Mouse (Mus musculus): ENCODE data around the gene Sipa1l1. TPM values are rescaled to one million over a fixed set of nuclear protein-coding genes. Genes with fewer than 3 reads are reported as not detected.

Gene Sipa1l1
- total and polyA plus RNA-seq, 2 experiments from 2014 or later, result 8.2 to 22.9 TPM

GRCm38 (mm10) chr12:82306035-82306434 lies 136.9 kb downstream of the Sipa1l1 start:
- ATAC-seq (no peak), DNase-seq (ENCODE audit: low spot score) (no peak)
- Histone ChIP-seq H3K9ac (replicated peaks; ENCODE audit: low read length) (no peak overlapping the region), H3K36me3 (ENCODE audit: insufficient read depth, low read length) (no peaks in the 10 kb centered on the region), H3K27me3 (ENCODE audit: insufficient read depth, low read length) (no peaks in the 10 kb centered on the region), H3K4me2 (ENCODE audit: low read depth, low read length) (no peak overlapping the region), H3K27ac (no peak overlapping the region), H3K4me1 (ENCODE audit: insufficient read depth, low read length) (no peaks in the 10 kb centered on the region), H3K4me3 (ENCODE audit: low read length) (no peak overlapping the region), H3K9me3 (ENCODE audit: low read length) (no peaks in the 10 kb centered on the region)
- 83% methylated on average over 4 of the region's 4 CpGs for WGBS
- TF ChIP-seq CTCF (IDR thresholded peaks at IDR 0.05; ENCODE audit: low read depth), result no peak

- DNase-seq (ENCODE audit: low spot score) (peak; percentile 16), ATAC-seq (no peak)
- no peak for TF ChIP-seq CTCF (IDR thresholded peaks at IDR 0.05; ENCODE audit: low read depth)
- Histone ChIP-seq H3K9me3 (ENCODE audit: low read length) (no peaks in the 10 kb centered on the region), H3K9ac (replicated peaks; ENCODE audit: low read length) (no peak overlapping the region), H3K36me3 (ENCODE audit: insufficient read depth, low read length) (no peaks in the 10 kb centered on the region), H3K4me3 (ENCODE audit: low read length) (no peak overlapping the region), H3K4me2 (ENCODE audit: low read depth, low read length) (no peak overlapping the region), H3K27ac (no peak overlapping the region), H3K27me3 (ENCODE audit: insufficient read depth, low read length) (no peaks in the 10 kb centered on the region), H3K4me1 (ENCODE audit: insufficient read depth, low read length) (peaks cover 10% of the 10 kb centered on the region; the same call in 1 of the 2 replicates)
- WGBS, result 55% methylated on average over 2 of the region's 2 CpGs
Observed at GRCm38 (mm10) chr12:82311593-82311992, 142.5 kb downstream of the Sipa1l1 start.

GRCm38 (mm10) chr12:82312091-82312820 lies 143.1 kb downstream of the Sipa1l1 start:
- Histone ChIP-seq H3K4me3 (ENCODE audit: low read length) (no peak overlapping the region), H3K27ac (no peak overlapping the region), H3K9ac (replicated peaks; ENCODE audit: low read length) (no peak overlapping the region), H3K4me1 (ENCODE audit: insufficient read depth, low read length) (peaks cover 10% of the 10 kb centered on the region; the same call in 1 of the 2 replicates), H3K4me2 (ENCODE audit: low read depth, low read length) (no peak overlapping the region), H3K27me3 (ENCODE audit: insufficient read depth, low read length) (no peaks in the 10 kb centered on the region), H3K9me3 (ENCODE audit: low read length) (no peaks in the 10 kb centered on the region), H3K36me3 (ENCODE audit: insufficient read depth, low read length) (no peaks in the 10 kb centered on the region)
- DNase-seq (ENCODE audit: low spot score) (peak; percentile 82), ATAC-seq (peak; percentile 70)
- WGBS, result 41% methylated on average over 17 of the region's 17 CpGs
- TF ChIP-seq CTCF (IDR thresholded peaks at IDR 0.05; ENCODE audit: low read depth), result no peak

GRCm38 (mm10) chr12:82313091-82313490 lies 144.0 kb downstream of the Sipa1l1 start:
- Histone ChIP-seq H3K4me2 (ENCODE audit: low read depth, low read length) (no peak overlapping the region), H3K9ac (replicated peaks; ENCODE audit: low read length) (no peak overlapping the region), H3K36me3 (ENCODE audit: insufficient read depth, low read length) (no peaks in the 10 kb centered on the region), H3K9me3 (ENCODE audit: low read length) (no peaks in the 10 kb centered on the region), H3K27me3 (ENCODE audit: insufficient read depth, low read length) (no peaks in the 10 kb centered on the region), H3K4me3 (ENCODE audit: low read length) (no peak overlapping the region), H3K4me1 (ENCODE audit: insufficient read depth, low read length) (peaks cover 10% of the 10 kb centered on the region; the same call in 1 of the 2 replicates), H3K27ac (no peak overlapping the region)
- ATAC-seq, result no peak
- WGBS, result 85% methylated on average over 3 of the region's 3 CpGs
- no peak for DNase-seq (ENCODE audit: low spot score)
- TF ChIP-seq CTCF (IDR thresholded peaks at IDR 0.05; ENCODE audit: low read depth), result no peak

- Histone ChIP-seq H3K27ac (no peak overlapping the region), H3K4me3 (ENCODE audit: low read length) (no peak overlapping the region), H3K36me3 (ENCODE audit: insufficient read depth, low read length) (no peaks in the 10 kb centered on the region), H3K9ac (replicated peaks; ENCODE audit: low read length) (no peak overlapping the region), H3K27me3 (ENCODE audit: insufficient read depth, low read length) (no peaks in the 10 kb centered on the region), H3K9me3 (ENCODE audit: low read length) (no peaks in the 10 kb centered on the region), H3K4me2 (ENCODE audit: low read depth, low read length) (no peak overlapping the region), H3K4me1 (ENCODE audit: insufficient read depth, low read length) (no peaks in the 10 kb centered on the region)
- no peak for TF ChIP-seq CTCF (IDR thresholded peaks at IDR 0.05; ENCODE audit: low read depth)
- DNase-seq (ENCODE audit: low spot score), result no peak
- WGBS, result 81% methylated on average over 7 of the region's 7 CpGs
- no peak for ATAC-seq
Observed at GRCm38 (mm10) chr12:82319436-82320131, 150.5 kb downstream of the Sipa1l1 start.

- H3K9ac ChIP-seq (replicated peaks; ENCODE audit: low read length), result no peak overlapping the region
- H3K9me3 ChIP-seq (ENCODE audit: low read length), result no peaks in the 10 kb centered on the region
- 61% methylated on average over 3 of the region's 3 CpGs for WGBS
- H3K4me3 ChIP-seq (ENCODE audit: low read length), result no peak overlapping the region
- no peaks in the 10 kb centered on the region for H3K4me1 ChIP-seq (ENCODE audit: insufficient read depth, low read length)
- H3K27me3 ChIP-seq (ENCODE audit: insufficient read depth, low read length), result no peaks in the 10 kb centered on the region
- H3K4me2 ChIP-seq (ENCODE audit: low read depth, low read length), result no peak overlapping the region
- TF ChIP-seq CTCF (IDR thresholded peaks at IDR 0.05; ENCODE audit: low read depth), result no peak
- no peak overlapping the region for H3K27ac ChIP-seq
- no peak for ATAC-seq
- DNase-seq (ENCODE audit: low spot score), result no peak
- no peaks in the 10 kb centered on the region for H3K36me3 ChIP-seq (ENCODE audit: insufficient read depth, low read length)
Observed at GRCm38 (mm10) chr12:82320204-82320603, 151.1 kb downstream of the Sipa1l1 start.

GRCm38 (mm10) chr12:82321397-82321796 lies 152.3 kb downstream of the Sipa1l1 start:
- H3K9me3 ChIP-seq (ENCODE audit: low read length), result no peaks in the 10 kb centered on the region
- ATAC-seq, result no peak
- 80% methylated on average over 8 of the region's 8 CpGs for WGBS

More at GRCm38 (mm10) chr12:82321397-82321796, 152.3 kb downstream of the Sipa1l1 start:
- no peaks in the 10 kb centered on the region for H3K36me3 ChIP-seq (ENCODE audit: insufficient read depth, low read length)
- no peak overlapping the region for H3K9ac ChIP-seq (replicated peaks; ENCODE audit: low read length)
- no peaks in the 10 kb centered on the region for H3K4me1 ChIP-seq (ENCODE audit: insufficient read depth, low read length)
- no peak for DNase-seq (ENCODE audit: low spot score)
- no peak for TF ChIP-seq CTCF (IDR thresholded peaks at IDR 0.05; ENCODE audit: low read depth)
- no peak overlapping the region for H3K27ac ChIP-seq
- H3K4me3 ChIP-seq (ENCODE audit: low read length), result no peak overlapping the region
- H3K27me3 ChIP-seq (ENCODE audit: insufficient read depth, low read length), result no peaks in the 10 kb centered on the region
- H3K4me2 ChIP-seq (ENCODE audit: low read depth, low read length), result no peak overlapping the region

All from hindbrain, postnatal 0 days (tissue).